Mouse (Mus musculus) liver, embryonic 11.5 days (tissue): ENCODE results near the gene Erp29. TPM values are rescaled to one million over a fixed set of nuclear protein-coding genes. Genes with fewer than 3 reads are reported as not detected.
"Not testable (repeated sequence)": the region's sequence is repeated elsewhere in the genome, so short reads cannot be mapped to it uniquely, and the experiment has no call there.

Experiments used
- ATAC-seq: fragments of 200-750 bp; cut with Nextera tagmentation; replicated peaks from 2 replicates; pipeline ENCODE4 v1.8.0; 2017; ENCODE audit warnings: moderate number of reproducible peaks, mild to moderate bottlenecking, moderate TSS enrichment, moderate library complexity; ENCODE audit not compliant: low FRiP score
- DNase-seq: peaks from one replicate; pipeline ENCODE4 v3.0.0-alpha.2; 2017; ENCODE audit warnings: low spot score
- H3K27ac ChIP-seq: fragments of 300-500 bp; sonication (generic); 2 replicates; pipeline ENCODE4 v1.5.1; 2014; ENCODE audit warnings: mild to moderate bottlenecking, low read depth, low read length, control low read depth
- H3K27me3 ChIP-seq: fragments of 300-500 bp; sonication (generic); replicated peaks from 2 replicates; pipeline ENCODE4 v1.6.1; 2014; ENCODE audit warnings: low read length, mixed read lengths; ENCODE audit not compliant: control insufficient read depth, insufficient read depth
- H3K36me3 ChIP-seq: fragments of 300-500 bp; sonication (generic); 2 replicates; pipeline ENCODE4 v1.6.1; 2014; ENCODE audit warnings: mild to moderate bottlenecking, low read length, moderate library complexity, mixed read lengths; ENCODE audit not compliant: control insufficient read depth, insufficient read depth
- H3K4me1 ChIP-seq: fragments of 300-500 bp; sonication (generic); replicated peaks from 2 replicates; pipeline ENCODE4 v1.6.1; 2014; ENCODE audit warnings: low read length, mixed read lengths; ENCODE audit not compliant: control insufficient read depth, insufficient read depth
- H3K4me2 ChIP-seq: fragments of 300-500 bp; sonication (generic); 2 replicates; pipeline ENCODE4 v1.6.1; 2014; ENCODE audit warnings: mild to moderate bottlenecking, control low read depth, moderate library complexity
- H3K4me3 ChIP-seq: fragments of 300-500 bp; sonication (generic); 2 replicates; pipeline ENCODE4 v1.5.1; 2014; ENCODE audit warnings: low read depth, low read length, control low read depth
- H3K9ac ChIP-seq: fragments of 300-500 bp; sonication (generic); 2 replicates; pipeline ENCODE4 v1.6.1; 2014; ENCODE audit warnings: low read depth, low read length, control low read depth
- H3K9me3 ChIP-seq: fragments of 300-500 bp; sonication (generic); 2 replicates; pipeline ENCODE4 v1.6.1; 2016; ENCODE audit warnings: low read length, inconsistent platforms, mixed read lengths; ENCODE audit not compliant: control insufficient read depth
- WGBS: fragments of 180-500 bp; shearing (Covaris S2); extraction: QIAGEN DNeasy Blood & Tissue Kit; methylation state at CpG from one replicate; pipeline ENCODE4 v1.1.7; 2014; 5-methylcytosine and 5-hydroxymethylcytosine counted together
- polyA plus RNA-seq: library from polyadenylated mRNA; unstranded; fragments of >200 nt; fragmentation: Nextera tagmentation; extraction: Ambion mirVana; gene quantifications from 2 replicates; pipeline ENCODE4 v1.2.1, GENCODE M21; 2014

Gene Erp29
- polyA plus RNA-seq, result 168 and 175 TPM in 2 replicates

- peak; percentile 99 for DNase-seq
- Histone ChIP-seq H3K27ac (peak within 1 kb of the TSS; percentile 91), H3K4me2 (peak within 1 kb of the TSS; percentile 87), H3K4me1 (peaks cover 28% of the 10 kb centered on the region), H3K9ac (peak within 1 kb of the TSS; percentile 97), H3K4me3 (peak within 1 kb of the TSS; percentile 74), H3K36me3 (peaks cover 18% of the 10 kb centered on the region), H3K9me3 (no peaks in the 10 kb centered on the region), H3K27me3 (no peaks in the 10 kb centered on the region)
- WGBS, result under 1% methylated on average over 86 of the region's 97 CpGs
- ATAC-seq, result peak; percentile 89
These were observed at the start of gene Erp29 for GRCm38 (mm10) chr5:121452026-121452869. TSS of gene Erp29 (minus strand) at chr5:121452506.

- H3K27ac ChIP-seq, H3K9me3 ChIP-seq, H3K4me1 ChIP-seq, H3K36me3 ChIP-seq, H3K4me3 ChIP-seq, DNase-seq, H3K9ac ChIP-seq, H3K27me3 ChIP-seq: not testable (repeated sequence)
- WGBS, result 41% methylated on average over 11 of the region's 17 CpGs
- peak; percentile 57; the same call in 1 of the 2 replicates for ATAC-seq
- H3K4me2 ChIP-seq, result peak overlapping the region; percentile 43
These were observed 49.2 kb upstream of the Erp29 start for GRCm38 (mm10) chr5:121501424-121501996.

GRCm38 (mm10) chr5:121500719-121501118, 48.4 kb upstream of the Erp29 start:
- Histone ChIP-seq H3K9me3 (no peaks in the 10 kb centered on the region), H3K9ac (no peak overlapping the region), H3K27me3 (no peaks in the 10 kb centered on the region), H3K36me3 (no peaks in the 10 kb centered on the region), H3K4me2 (peak overlapping the region; percentile 28; the same call in 1 of the 2 replicates), H3K4me1 (peaks cover 9% of the 10 kb centered on the region), H3K27ac (no peak overlapping the region), H3K4me3 (no peak overlapping the region)
- DNase-seq (no peak), ATAC-seq (no peak)
- 43% methylated on average over 7 of the region's 7 CpGs for WGBS

- no peaks in the 10 kb centered on the region for H3K36me3 ChIP-seq
- no peaks in the 10 kb centered on the region for H3K9me3 ChIP-seq
- H3K27ac ChIP-seq, result no peak overlapping the region
- WGBS, result 70% methylated on average over 8 of the region's 8 CpGs
- H3K4me1 ChIP-seq, result no peaks in the 10 kb centered on the region
- H3K4me2 ChIP-seq, result no peak overlapping the region
- no peak overlapping the region for H3K4me3 ChIP-seq
- DNase-seq (no peak), ATAC-seq (no peak)
- no peak overlapping the region for H3K9ac ChIP-seq
- H3K27me3 ChIP-seq, result no peaks in the 10 kb centered on the region
These were observed 41.0 kb upstream of the Erp29 start for GRCm38 (mm10) chr5:121493305-121493704.

- no peaks in the 10 kb centered on the region for H3K4me1 ChIP-seq
- no peak for ATAC-seq
These were observed 32.5 kb upstream of the Erp29 start for GRCm38 (mm10) chr5:121484801-121485200.

GRCm38 (mm10) chr5:121477680-121478079, 25.4 kb upstream of the Erp29 start:
- ATAC-seq (no peak), DNase-seq (no peak)
- Histone ChIP-seq H3K9ac (no peak overlapping the region), H3K36me3 (no peaks in the 10 kb centered on the region), H3K4me1 (peaks cover 18% of the 10 kb centered on the region), H3K27ac (no peak overlapping the region), H3K9me3 (no peaks in the 10 kb centered on the region), H3K4me3 (no peak overlapping the region), H3K4me2 (no peak overlapping the region), H3K27me3 (no peaks in the 10 kb centered on the region)
- 32% methylated on average over 3 of the region's 3 CpGs for WGBS

More at GRCm38 (mm10) chr5:121484801-121485200, 32.5 kb upstream of the Erp29 start:
- WGBS, result 67% methylated on average over 5 of the region's 5 CpGs
- Histone ChIP-seq H3K9me3 (no peaks in the 10 kb centered on the region), H3K36me3 (no peaks in the 10 kb centered on the region), H3K9ac (no peak overlapping the region), H3K27me3 (no peaks in the 10 kb centered on the region), H3K27ac (no peak overlapping the region), H3K4me3 (no peak overlapping the region), H3K4me2 (no peak overlapping the region)
- DNase-seq, result no peak

GRCm38 (mm10) chr5:121476040-121476439, 23.7 kb upstream of the Erp29 start:
- ATAC-seq (peak; percentile 87), DNase-seq (no peak)
- WGBS, result 49% methylated on average over 1 of the region's 1 CpGs
- Histone ChIP-seq H3K4me3 (no peak overlapping the region), H3K4me1 (peaks cover 18% of the 10 kb centered on the region), H3K9ac (no peak overlapping the region; the same call in 1 of the 2 replicates), H3K9me3 (no peaks in the 10 kb centered on the region), H3K27me3 (no peaks in the 10 kb centered on the region), H3K4me2 (peak overlapping the region; percentile 52), H3K27ac (peak overlapping the region; percentile 89), H3K36me3 (no peaks in the 10 kb centered on the region)

GRCm38 (mm10) chr5:121474610-121475009, 22.3 kb upstream of the Erp29 start:
- H3K9ac ChIP-seq, result no peak overlapping the region
- ATAC-seq (no peak), DNase-seq (no peak)
- 78% methylated on average over 7 of the region's 7 CpGs for WGBS
- no peaks in the 10 kb centered on the region for H3K27me3 ChIP-seq
- no peaks in the 10 kb centered on the region for H3K9me3 ChIP-seq
- peaks cover 20% of the 10 kb centered on the region for H3K4me1 ChIP-seq
- H3K4me2 ChIP-seq, result no peak overlapping the region
- H3K27ac ChIP-seq, result no peak overlapping the region
- no peaks in the 10 kb centered on the region for H3K36me3 ChIP-seq
- no peak overlapping the region for H3K4me3 ChIP-seq
